Mouse (Mus musculus): ENCODE data around the gene Eci2.
"Not testable (repeated sequence)": the region's sequence is repeated elsewhere in the genome, so short reads cannot be mapped to it uniquely, and the experiment has no call there.

GRCm38 (mm10) chr13:34983479-34983878 is 43.4 kb downstream of the Eci2 start:
- TF ChIP-seq CTCF (IDR thresholded peaks at IDR 0.05; ENCODE audit: control insufficient read depth, insufficient read depth, insufficient replicate concordance, low read depth, low read length); POLR2A (IDR thresholded peaks at IDR 0.05; ENCODE audit: control insufficient read depth, low read depth, low read length): not testable (repeated sequence)

Measured in testis, adult 2 months (tissue).